Mouse (Mus musculus): ENCODE measurements around the gene Pappa2. TPM values are rescaled to one million over a fixed set of nuclear protein-coding genes. Genes with fewer than 3 reads are reported as not detected.

Gene Pappa2
- not detected in 2 replicates for total RNA-seq (2017)

GRCm38 (mm10) chr1:158980390-158980789 lies at the start of gene Pappa2:
TSS of gene Pappa2 (minus strand) at chr1:158980490.
- ATAC-seq (replicated peaks in 1 of 2; ENCODE audit: insufficient read depth in 1 of 2, low FRiP score in 2 of 2, low TSS enrichment in 1 of 2, low read depth in 1 of 2, poor library complexity in 2 of 2, severe bottlenecking in 2 of 2): peak in 1 of 2 experiments; percentile 22; a peak in 1 of 4 replicates

- ATAC-seq (replicated peaks in 1 of 2; ENCODE audit: insufficient read depth in 1 of 2, low FRiP score in 2 of 2, low TSS enrichment in 1 of 2, low read depth in 1 of 2, poor library complexity in 2 of 2, severe bottlenecking in 2 of 2): no peak
These were observed 48.8 kb upstream of the Pappa2 start for GRCm38 (mm10) chr1:159029106-159029505.

DNA sequence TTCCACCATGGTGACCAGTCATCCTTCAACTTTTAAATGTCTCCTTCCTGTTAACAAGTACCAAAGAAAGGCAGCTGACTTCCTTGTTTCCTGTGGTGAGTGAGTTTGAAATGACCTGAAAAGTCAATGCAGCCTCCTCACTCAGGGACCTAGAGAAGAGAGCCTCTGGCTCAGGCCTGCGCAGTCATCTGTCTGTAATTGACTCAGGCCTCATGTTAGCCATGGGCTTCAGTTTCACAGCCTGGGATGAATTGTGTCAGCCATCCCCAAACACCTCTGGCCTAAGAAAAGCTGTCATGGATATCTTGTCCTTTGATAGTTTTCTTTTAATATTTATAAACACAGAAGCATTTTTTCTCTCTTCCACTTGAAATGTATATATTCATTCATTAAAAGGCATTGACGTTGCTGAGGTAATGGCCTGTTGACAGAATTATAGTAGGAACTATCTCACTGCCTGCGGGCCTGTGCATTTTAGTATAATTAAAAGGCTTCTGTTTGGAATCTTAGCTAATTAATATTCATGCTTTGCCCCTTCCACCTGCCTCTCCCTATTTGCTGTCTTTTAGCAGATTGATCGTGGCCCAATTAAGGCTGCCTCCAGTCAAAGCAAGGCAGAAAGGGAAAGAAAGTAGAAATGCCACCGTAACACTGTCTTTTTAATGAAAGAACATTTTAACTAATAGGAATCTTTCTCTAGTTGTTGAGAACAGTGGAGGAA lies 34.8 kb upstream of the Pappa2 start:
- ATAC-seq (replicated peaks in 1 of 2; ENCODE audit: insufficient read depth in 1 of 2, low FRiP score in 2 of 2, low TSS enrichment in 1 of 2, low read depth in 1 of 2, poor library complexity in 2 of 2, severe bottlenecking in 2 of 2): no peak

GRCm38 (mm10) chr1:158987042-158987441 lies 6.8 kb upstream of the Pappa2 start:
- peak; percentile 81 to 87 for ATAC-seq (replicated peaks in 1 of 2; ENCODE audit: insufficient read depth in 1 of 2, low FRiP score in 2 of 2, low TSS enrichment in 1 of 2, low read depth in 1 of 2, poor library complexity in 2 of 2, severe bottlenecking in 2 of 2)

GRCm38 (mm10) chr1:158962340-158962739 lies 17.9 kb downstream of the Pappa2 start:
- no peak for ATAC-seq (replicated peaks in 1 of 2; ENCODE audit: insufficient read depth in 1 of 2, low FRiP score in 2 of 2, low TSS enrichment in 1 of 2, low read depth in 1 of 2, poor library complexity in 2 of 2, severe bottlenecking in 2 of 2)

DNA sequence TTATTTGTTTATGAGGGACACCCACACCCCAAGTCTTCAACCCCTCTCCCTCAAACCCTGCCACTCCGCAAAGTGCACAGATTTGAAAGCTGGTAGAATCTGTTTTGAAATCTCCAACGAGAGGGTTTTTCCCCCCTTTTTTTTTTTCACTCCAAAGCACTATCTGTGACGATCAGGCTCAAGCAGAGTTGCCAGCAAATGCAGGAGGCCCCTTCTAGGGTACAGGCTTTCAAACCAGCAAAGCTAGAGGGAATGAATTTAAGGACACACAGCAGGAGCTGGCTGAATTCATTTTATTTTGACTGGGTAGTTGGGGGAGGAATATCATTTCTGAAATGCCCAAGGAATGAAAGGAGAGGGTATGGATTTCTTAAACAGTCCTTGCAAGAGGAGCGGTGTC lies 19.3 kb downstream of the Pappa2 start:
- no peak for ATAC-seq (replicated peaks in 1 of 2; ENCODE audit: insufficient read depth in 1 of 2, low FRiP score in 2 of 2, low TSS enrichment in 1 of 2, low read depth in 1 of 2, poor library complexity in 2 of 2, severe bottlenecking in 2 of 2)

DNA sequence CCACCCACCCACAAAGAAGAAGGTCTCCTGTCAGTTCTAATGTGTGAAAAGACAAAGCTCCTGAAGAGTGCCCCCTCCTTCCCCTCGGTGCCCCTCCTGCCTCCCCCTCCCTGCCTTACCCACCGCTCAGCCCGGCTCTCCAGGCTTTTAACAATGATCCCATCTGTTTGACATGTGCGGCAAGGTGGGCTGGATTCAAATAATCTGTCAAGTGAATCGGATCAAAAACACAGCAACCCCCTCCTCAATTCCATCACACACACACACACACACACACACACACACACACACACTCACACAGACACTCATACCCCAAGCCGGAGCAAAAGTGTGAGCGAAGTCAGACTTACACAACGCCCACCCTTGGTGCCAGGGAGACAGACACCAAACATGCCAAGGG lies 19.7 kb downstream of the Pappa2 start:
- ATAC-seq (replicated peaks in 1 of 2; ENCODE audit: insufficient read depth in 1 of 2, low FRiP score in 2 of 2, low TSS enrichment in 1 of 2, low read depth in 1 of 2, poor library complexity in 2 of 2, severe bottlenecking in 2 of 2): no peak

DNA sequence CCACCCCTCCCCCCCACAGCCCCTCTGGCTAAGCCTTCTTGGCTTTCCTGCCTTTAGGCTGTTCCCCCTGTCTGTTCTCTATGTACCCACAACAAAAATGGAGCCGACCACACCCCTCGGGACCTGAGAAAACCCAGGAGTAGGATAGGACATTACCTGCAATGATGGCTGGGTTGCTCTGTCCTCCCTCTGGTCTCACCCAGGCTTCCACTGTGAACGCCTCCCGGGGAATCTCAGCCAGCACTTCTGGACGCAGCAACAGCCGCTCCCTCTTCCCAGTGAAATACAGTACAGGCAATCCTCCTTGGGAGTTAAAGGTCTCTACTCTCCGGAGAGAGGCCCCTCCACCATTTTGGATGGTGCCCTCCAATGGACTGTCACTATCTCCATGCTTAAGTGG lies 23.9 kb downstream of the Pappa2 start:
- no peak for ATAC-seq (replicated peaks in 1 of 2; ENCODE audit: insufficient read depth in 1 of 2, low FRiP score in 2 of 2, low TSS enrichment in 1 of 2, low read depth in 1 of 2, poor library complexity in 2 of 2, severe bottlenecking in 2 of 2)

GRCm38 (mm10) chr1:158954785-158955184 lies 25.5 kb downstream of the Pappa2 start:
- ATAC-seq (replicated peaks in 1 of 2; ENCODE audit: insufficient read depth in 1 of 2, low FRiP score in 2 of 2, low TSS enrichment in 1 of 2, low read depth in 1 of 2, poor library complexity in 2 of 2, severe bottlenecking in 2 of 2): no peak

- peak; percentile 59 to 80; a peak in 2 of 4 replicates for ATAC-seq (replicated peaks in 1 of 2; ENCODE audit: insufficient read depth in 1 of 2, low FRiP score in 2 of 2, low TSS enrichment in 1 of 2, low read depth in 1 of 2, poor library complexity in 2 of 2, severe bottlenecking in 2 of 2)
These were observed 26.6 kb downstream of the Pappa2 start for GRCm38 (mm10) chr1:158953479-158954207.

GRCm38 (mm10) chr1:158949041-158949440 lies 31.2 kb downstream of the Pappa2 start:
- ATAC-seq (replicated peaks in 1 of 2; ENCODE audit: insufficient read depth in 1 of 2, low FRiP score in 2 of 2, low TSS enrichment in 1 of 2, low read depth in 1 of 2, poor library complexity in 2 of 2, severe bottlenecking in 2 of 2): no peak

DNA sequence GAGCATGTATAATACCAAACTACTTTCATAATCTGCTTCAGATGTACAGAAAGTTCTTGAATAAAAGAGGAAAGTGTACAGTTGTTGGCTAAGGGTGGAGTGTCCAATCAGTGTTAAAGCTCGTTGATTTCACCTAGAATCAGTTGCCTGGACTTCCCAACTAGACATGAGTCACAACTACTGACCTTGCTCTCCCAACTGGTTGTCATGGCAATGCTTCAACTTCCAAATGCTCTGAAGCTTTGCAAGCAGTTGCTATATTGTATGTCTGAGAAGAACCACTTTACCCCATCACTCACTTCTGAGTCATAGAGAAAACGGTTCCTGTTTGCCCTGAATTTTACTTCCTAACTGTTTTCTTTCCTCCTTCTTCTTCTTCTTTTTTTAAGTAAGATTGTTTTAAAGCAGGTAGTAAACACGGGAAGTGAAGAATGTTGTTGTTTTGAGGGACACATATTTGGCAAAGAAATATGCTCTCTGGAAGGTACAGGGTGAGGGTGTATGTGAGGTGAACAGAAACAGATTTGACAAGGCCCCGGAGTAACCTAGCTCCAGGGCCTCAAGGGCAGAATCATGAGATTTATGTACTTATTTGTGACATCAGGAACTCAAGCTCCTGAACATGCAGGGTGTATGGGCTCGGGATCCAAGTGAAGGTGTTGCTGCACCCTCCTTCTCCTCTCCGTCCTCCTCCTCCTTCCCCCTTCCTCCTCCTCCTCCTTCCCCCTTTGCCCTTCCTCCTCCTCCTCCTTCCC lies 32.1 kb downstream of the Pappa2 start:
- ATAC-seq (replicated peaks in 1 of 2; ENCODE audit: insufficient read depth in 1 of 2, low FRiP score in 2 of 2, low TSS enrichment in 1 of 2, low read depth in 1 of 2, poor library complexity in 2 of 2, severe bottlenecking in 2 of 2): no peak

DNA sequence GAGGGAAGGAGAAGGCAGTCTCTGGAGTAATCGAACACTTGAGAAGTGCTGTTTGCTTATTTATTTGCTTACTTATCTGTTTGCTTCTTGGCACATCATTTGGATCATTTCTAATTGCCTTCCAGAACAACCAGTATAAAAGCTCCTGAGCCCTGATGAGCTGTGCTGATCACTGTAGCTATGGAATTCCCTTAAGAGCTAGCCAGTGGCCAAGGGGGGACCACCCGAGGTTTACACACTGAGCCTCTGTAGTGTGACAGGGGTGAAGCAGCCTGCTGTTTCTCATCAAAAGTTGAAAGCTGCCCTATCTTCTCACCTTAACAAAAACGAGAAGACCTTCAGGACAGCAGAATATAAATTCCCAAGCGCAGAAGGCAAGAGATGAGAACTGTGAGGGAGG lies 35.4 kb downstream of the Pappa2 start:
- ATAC-seq (replicated peaks in 1 of 2; ENCODE audit: insufficient read depth in 1 of 2, low FRiP score in 2 of 2, low TSS enrichment in 1 of 2, low read depth in 1 of 2, poor library complexity in 2 of 2, severe bottlenecking in 2 of 2): no peak

GRCm38 (mm10) chr1:158942864-158943263 lies 37.4 kb downstream of the Pappa2 start:
- ATAC-seq (replicated peaks in 1 of 2; ENCODE audit: insufficient read depth in 1 of 2, low FRiP score in 2 of 2, low TSS enrichment in 1 of 2, low read depth in 1 of 2, poor library complexity in 2 of 2, severe bottlenecking in 2 of 2): no peak

DNA sequence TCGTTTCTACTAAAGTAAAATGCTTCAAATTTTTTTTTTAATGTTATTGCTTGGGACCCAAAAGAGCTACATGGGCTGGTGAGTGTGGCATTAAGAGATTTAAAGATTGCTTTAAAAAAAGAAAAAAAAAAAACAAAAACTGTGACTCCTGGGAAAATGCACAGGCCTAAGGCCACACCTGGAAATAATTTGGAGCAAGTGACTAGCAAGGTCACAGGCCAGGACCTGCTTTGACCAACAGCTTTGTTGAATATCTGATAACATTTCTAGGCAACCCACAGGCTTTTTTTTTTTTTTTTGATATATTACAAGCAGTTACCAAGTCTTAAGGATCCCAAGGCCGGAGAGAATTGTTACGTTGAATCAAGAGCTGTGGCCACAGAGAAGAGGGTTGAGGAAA lies 39.3 kb downstream of the Pappa2 start:
- no peak for ATAC-seq (replicated peaks in 1 of 2; ENCODE audit: insufficient read depth in 1 of 2, low FRiP score in 2 of 2, low TSS enrichment in 1 of 2, low read depth in 1 of 2, poor library complexity in 2 of 2, severe bottlenecking in 2 of 2)

DNA sequence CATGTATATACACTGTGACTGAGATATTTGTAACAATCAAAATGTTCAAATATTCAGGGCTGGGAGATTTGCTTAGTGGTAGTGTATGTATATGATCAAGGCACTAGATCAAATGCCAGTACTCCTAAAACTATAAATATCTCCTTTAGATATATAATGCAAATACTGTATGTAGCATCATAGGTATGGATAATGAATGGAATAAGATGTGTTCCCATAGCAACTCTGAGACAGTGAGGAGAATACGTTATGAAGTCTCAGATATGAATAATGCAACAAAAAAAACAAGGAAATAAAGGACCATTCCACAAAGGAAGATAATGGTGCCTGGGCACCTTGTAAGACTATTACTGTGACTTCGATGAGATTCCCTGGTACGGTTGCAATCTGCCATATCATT lies 45.8 kb downstream of the Pappa2 start:
- ATAC-seq (replicated peaks in 1 of 2; ENCODE audit: insufficient read depth in 1 of 2, low FRiP score in 2 of 2, low TSS enrichment in 1 of 2, low read depth in 1 of 2, poor library complexity in 2 of 2, severe bottlenecking in 2 of 2): no peak

DNA sequence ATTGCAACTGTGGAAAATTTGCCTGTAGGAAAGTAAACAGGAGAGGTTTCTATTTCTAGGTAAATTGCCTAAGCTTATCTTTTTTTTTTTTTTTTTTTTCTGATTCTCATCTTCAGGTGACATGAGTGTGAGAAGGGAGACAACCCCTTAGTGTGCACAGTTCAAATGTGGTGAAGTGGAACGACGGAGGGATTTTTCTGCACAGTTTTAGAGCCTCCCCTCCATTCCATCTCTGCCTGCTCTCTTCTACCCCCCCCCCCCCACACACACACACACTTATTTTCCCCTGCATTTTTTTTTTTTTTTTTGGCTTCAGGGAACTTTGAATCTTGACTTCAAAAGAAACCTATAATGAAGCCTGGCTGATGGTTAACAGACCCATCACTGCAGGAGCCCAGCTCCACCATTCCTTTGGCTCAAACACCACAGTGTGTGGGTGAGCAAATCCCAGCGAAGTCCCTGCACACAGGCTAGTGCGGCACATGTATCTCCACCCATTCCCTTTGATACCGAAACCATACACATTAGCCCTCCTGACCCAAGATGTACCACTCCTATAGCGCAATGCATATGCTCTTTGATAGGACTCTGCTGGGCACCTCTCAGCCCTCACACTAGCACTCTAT lies 49.0 kb downstream of the Pappa2 start:
- ATAC-seq (replicated peaks in 1 of 2; ENCODE audit: insufficient read depth in 1 of 2, low FRiP score in 2 of 2, low TSS enrichment in 1 of 2, low read depth in 1 of 2, poor library complexity in 2 of 2, severe bottlenecking in 2 of 2): no peak

DNA sequence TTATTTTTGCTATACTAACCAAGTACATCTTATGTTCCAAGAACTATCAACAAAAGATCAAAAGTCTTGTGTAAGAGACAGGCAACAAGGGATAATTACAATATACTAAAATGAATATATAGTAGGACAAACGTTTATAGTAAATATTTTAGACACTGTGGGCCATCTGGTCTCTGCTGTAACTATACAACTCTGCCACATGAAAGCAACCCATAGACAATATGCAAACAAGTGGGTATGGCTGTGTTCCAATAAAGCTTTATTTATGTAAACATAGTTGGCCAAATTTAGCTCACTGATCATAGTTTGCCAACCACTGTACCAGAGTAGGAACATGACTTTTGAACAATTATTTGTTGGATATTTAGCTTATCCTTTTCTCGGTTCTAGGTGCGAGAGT lies 50.9 kb downstream of the Pappa2 start:
- ATAC-seq (replicated peaks in 1 of 2; ENCODE audit: insufficient read depth in 1 of 2, low FRiP score in 2 of 2, low TSS enrichment in 1 of 2, low read depth in 1 of 2, poor library complexity in 2 of 2, severe bottlenecking in 2 of 2): no peak

Measured in hematopoietic stem cell, adult 5-6 weeks (primary cell).